Mouse (Mus musculus) c-Kit-positive CD71-positive TER-119-positive erythroid progenitor cells, embryonic 14.5 days (primary cell): ENCODE data around the gene Mdga1.

ENCODE experiments used
- DNase-seq: peaks from one replicate; pipeline ENCODE4 v3.0.0-alpha.2; 2013; ENCODE audit warnings: low spot score

Mdga1 gene

GRCm38 (mm10) chr17:29884596-29884995, 85.3 kb downstream of the Mdga1 start:
- DNase-seq = no peak

DNA sequence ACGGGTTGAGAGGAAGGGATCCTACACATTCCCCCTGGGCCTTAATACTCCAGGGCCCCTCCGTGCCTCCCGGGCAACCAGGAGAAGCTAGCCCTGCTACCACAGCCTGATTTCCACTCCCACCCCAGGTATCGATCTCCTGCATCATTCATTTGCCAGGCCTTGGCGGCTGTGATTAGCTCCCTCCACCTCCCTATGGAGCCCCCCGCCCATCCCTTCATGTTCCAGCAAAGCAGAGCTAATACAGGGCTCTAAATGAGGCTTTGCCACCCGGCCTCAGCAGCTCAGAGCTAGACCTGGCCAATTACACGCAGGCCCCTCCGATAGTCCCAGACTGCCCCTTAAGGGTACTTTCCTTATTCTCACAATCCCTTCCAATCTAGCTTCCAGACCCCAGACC, 86.5 kb downstream of the Mdga1 start:
- DNase-seq = no peak

- DNase-seq = peak; percentile 50
These were observed 87.0 kb downstream of the Mdga1 start for GRCm38 (mm10) chr17:29882885-29883284.

DNA sequence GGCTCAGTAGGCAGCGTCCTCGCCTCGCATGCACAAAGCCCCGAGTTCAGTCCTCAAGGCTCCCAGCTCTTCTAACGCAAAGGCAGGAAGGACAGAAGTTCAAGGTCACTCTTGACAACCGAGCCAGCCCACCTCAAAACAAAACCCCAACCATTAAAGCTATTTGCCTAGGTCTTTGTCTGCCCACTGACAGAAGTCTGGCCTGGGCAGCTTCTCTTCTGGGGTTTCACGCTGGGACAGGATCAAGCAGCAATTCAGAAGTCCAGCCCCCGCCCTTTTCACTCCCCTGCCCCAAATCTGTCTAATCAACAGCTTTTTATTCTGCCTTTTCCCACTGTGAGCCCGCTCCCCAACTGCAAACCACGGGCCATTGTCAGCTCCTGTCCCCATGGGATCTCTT, 89.6 kb downstream of the Mdga1 start:
- no peak for DNase-seq

DNA sequence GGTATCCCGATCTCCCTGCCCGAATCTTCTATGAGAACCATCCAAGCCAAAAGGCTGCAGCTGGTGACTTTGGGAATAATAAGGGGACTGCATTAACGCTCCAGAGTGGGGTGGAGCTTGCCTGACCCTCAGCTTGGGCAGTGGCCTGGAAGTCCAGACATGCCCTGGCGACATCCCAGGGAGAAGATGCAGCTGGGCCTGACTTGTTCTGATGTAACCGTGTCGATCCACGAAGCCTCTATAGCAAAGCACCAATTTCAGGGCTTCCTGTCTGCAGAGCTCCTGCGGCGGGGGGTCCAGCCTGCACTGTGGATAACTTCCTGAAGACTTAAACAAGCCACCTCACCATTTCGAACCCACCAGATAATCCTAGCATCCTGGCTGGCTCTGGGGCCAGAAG, 90.9 kb downstream of the Mdga1 start:
- no peak for DNase-seq

GRCm38 (mm10) chr17:29874082-29874679, 95.7 kb downstream of the Mdga1 start:
- no peak for DNase-seq

DNA sequence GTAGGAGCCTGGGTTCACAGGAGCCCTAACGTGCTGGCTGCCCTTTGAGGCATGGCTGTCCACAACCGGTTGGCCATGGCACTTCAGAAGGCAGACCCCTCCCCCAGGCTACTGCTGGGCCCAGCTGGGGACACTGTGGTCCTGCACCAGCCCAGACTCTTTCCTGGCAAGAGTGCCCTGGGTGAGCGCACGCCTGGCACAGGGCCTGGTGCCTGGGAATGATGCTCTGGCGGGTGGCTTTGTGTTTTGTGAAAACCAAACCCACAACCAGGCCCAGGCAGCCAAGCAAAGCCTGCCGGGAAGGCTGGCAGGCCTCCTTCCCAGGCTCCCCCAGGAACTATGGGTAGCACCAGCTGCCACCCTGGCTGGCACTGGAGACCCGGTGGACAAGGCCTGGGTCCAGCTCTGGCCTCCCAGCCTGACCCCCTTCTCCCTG, 96.3 kb downstream of the Mdga1 start:
- no peak for DNase-seq

GRCm38 (mm10) chr17:29870316-29870715, 99.6 kb downstream of the Mdga1 start:
- DNase-seq = no peak

DNA sequence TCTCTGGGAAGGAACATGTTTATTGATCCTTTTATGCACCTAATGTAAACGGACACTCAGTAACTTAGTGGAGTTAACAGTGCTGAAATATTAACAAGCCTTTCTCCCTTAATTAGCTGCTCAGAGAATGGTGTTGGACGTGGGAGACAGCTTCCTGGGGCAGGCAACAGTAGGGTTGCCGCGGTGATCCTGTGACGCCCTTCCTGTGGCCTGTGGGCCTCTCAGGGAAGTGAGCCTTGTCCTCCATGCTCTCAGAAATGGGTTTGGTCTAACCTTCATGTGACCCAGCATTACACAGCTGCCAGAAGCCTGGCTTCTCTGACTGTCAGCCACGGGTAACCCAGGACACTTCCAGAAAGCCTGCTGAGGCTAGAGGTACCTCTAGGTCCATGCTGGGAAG, 104.0 kb downstream of the Mdga1 start:
- no peak for DNase-seq

DNA sequence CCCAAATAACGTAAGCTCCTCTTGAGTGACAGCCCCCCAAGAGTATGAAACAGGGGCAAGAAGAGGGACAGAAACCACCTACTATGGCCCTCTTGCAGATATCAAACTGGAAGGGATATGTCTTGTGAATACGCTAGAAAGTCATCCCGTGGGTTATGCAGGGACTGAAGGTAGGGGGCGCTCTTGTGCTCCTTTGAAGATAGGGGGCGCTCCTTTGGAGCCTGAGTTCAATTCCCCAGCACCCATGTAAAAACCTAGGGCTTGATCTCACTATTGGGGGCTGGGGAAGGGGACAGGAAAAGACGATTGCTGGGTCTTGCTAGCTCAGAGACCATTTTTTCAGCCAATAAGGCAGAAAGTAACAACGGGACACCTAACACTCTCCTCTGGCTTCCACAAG, 105.4 kb downstream of the Mdga1 start:
- peak; percentile 48 for DNase-seq

DNA sequence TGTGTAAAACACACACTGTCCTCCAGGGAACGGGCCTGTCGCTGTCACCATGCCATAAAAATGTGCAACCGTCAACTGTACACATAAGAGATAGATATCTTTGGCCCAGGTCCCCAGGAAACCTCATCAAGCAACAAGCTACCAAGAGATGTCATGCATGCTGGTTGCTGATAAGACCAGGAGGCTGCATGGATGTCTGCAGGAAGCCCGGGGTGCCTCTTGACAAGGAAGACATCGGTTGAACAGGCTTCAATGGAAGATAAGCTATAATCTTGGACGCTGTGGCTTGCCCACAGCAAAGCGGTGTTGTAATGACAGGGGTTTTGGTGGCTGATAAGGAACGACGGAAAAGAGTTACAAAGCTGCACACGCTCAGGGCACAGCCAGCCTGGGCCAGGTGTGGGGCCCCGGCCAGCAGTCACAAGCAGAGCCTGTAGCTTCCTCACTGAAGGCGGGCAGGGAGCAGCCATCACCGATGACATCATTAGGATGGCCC, 110.1 kb downstream of the Mdga1 start:
- peak; percentile 90 for DNase-seq

DNA sequence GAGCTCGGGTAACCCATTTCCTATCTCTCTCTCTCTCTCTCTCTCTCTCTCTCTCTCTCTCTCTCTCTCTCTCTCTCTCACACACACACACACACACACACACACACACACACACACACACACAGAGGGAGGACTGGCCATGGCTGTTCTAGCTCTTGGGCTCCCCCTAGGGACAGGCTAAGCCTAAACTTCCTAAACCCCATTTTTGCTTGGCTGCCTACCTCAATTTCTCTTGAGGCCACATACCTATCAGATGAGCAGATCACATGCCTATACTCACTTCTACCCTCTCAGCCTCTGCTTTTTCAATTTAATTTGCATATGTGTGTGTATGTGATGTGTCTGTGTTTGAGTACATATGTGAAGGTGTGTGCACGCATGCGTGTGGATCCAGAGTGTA, 111.1 kb downstream of the Mdga1 start:
- peak; percentile 77 for DNase-seq

GRCm38 (mm10) chr17:29855702-29856580, 113.9 kb downstream of the Mdga1 start:
- DNase-seq = no peak

GRCm38 (mm10) chr17:29854835-29855234, 115.1 kb downstream of the Mdga1 start:
- DNase-seq = no peak

DNA sequence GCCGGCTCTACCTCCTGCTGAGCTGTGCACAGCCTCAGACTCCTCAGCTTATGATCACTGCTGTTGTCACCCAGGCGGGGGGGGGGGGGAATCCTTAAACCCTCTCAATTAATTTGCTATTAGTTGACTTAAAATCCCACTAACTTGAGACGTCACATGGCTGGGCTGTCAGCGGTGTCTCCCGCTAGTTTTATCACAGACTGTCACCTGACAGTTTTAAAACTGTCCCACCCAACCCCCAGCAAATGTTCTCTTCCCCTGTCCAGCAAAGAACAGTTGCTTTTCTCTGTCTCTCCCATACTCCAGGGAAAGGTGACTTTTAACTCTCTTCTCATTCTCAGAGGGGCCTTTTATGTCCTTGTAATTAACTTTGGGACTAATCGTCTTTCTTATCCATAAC, 115.5 kb downstream of the Mdga1 start:
- DNase-seq = peak; percentile 63

- DNase-seq = no peak
These were observed 116.9 kb downstream of the Mdga1 start for GRCm38 (mm10) chr17:29852846-29853486.

DNA sequence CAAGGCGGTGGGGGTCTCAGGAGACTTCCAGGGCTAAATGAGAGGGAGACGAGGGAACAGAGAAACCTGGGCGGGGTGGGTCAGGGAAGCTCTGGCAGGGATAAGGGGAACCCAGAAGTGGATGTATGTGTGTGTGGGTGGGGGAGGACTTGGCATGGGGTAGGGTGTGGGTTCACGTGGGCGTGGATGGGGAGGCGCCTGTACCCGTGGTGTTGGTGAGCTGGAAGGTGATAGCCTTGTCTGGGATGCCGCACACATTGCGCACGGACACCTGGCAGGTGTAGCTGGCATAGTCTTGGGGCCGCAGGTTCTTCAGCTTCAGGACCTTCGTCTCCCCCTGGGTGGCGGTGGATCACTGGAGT, 120.5 kb downstream of the Mdga1 start:
- DNase-seq = no peak

DNA sequence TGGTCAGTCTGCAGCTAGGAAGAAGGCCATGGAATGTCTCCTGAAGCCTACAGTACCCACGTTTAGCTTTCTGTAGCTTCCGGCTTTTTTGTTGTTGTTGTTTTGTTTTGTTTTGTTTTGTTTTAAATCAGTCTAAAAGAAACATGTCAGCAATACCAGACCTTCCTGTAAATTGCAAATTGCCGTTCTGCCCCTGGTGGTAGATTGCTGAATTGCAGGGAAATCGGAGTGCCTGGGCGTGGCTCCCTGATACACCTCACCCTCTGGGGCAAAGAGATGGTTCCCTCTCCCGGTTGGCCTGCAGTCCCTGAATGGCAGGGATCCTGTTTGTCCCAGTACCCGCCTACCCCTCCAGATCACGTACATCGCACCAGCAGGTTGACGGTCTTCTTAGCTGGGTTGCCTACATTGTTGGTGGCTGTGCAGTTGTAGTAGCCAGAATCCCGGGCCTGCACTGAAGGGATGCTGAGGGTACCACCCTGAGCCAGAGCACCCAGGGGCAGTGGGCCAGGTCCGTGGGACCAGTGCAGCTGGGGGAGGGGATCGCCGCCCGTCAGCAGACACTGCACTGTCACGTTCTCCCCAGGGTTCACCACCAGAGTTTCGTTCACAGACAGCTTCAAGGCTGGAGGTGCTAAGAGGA, 121.0 kb downstream of the Mdga1 start:
- DNase-seq = peak; percentile 83

GRCm38 (mm10) chr17:29847291-29847690, 122.6 kb downstream of the Mdga1 start:
- DNase-seq = no peak

GRCm38 (mm10) chr17:29846284-29846683, 123.6 kb downstream of the Mdga1 start:
- DNase-seq = no peak

DNA sequence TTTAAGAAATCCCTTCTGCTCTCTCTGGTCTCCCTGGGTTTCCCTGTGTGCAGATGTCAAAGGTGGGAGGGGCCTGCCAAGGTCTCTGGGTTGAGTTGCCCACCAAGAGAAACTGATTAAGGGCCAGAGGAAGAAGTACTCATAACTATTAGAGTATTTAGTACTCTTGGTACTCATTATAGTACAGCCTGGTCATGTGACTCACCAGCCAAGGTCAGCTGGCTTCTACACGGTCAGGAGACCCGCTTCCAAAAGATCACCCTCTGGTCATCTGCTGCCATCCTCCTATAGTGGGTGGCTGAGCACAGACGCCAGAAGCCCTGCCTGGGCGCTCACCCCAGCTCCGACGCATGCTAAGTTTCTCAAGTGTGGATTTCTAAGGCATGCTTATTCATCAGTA, 124.9 kb downstream of the Mdga1 start:
- no peak for DNase-seq

DNA sequence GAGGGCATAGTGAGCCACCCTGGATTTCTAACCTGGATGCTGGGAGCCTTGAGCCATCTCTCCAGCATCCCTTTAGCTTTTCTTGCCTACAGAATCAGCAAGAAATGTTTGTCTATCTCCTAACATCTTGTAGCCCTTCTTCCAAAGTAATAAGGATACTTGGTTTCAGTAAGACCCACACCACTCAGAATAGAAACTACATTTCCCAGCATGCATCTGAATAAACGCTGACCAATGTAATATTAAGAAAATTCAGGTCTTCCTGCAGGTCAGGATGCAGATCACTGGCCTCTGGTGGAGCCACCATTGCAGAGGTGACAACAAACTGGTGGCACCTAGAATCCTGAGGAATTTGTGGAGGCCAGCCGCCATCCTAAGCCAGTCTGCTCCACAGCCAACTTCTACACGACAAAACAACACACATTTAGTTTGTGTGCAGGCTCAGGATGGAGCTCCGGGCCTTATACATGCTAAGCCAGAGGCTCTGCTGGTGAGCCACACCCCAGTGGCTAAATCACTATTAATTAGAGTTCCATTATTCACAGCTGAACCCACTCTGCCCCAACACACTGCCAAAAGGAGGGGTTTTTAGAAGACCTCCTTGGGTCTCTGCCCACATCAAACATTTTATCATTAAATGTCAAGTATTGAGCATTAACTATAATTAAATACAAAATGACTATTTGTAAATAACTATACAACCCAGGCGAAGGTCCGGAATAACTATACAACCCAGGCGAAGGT, 126.3 kb downstream of the Mdga1 start:
- DNase-seq = no peak
